Comparison of ENCODE assay signal across 24 mouse cellular contexts in the genomic region with DNA sequence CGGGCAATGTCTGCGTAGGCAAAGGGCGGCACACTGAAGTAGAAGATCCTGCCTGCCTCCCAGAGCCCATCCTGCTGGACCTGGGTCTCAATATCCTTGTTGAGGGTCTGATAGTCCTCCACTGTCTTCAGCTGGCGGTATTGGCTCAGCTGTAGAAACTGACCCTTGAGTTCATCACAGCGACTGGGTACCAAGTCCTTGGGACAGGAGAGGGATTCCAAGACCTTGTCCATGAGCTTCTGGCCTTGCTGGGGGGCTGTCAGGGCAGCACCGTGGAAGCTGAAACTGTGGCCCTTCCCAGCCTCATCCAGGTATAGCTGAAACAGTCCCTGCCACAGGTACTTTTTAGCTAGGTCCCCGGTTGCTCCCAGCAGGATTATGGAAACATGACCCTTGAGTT. TPM values are rescaled to one million over a fixed set of nuclear protein-coding genes. Genes with fewer than 3 reads are reported as not detected.
DNase-seq lines count a peak whose midpoint lies in the region; ATAC-seq and TF ChIP-seq lines count a peak whose summit lies in the region.
"Had no signal": no experiment of that assay in that cellular context is flagged by ENCODE, and none has a peak within 500 bp of the region (broad histone marks: within the 10 kb centered on the region; RNA-seq: fewer than 3 reads in every experiment).

No protein-coding gene starts in this region.

- no peaks in the 10 kb centered on the region for H3K27me3 ChIP-seq in heart, adult 2 months (ENCODE audit: control insufficient read depth, insufficient read depth, low read length)
- no peaks in the 10 kb centered on the region for H3K27me3 ChIP-seq in kidney, postnatal 0 days (ENCODE audit: insufficient read depth, low read length)
- H3K27me3 ChIP-seq in kidney, embryonic 14.5 days (ENCODE audit: control insufficient read depth, insufficient read depth, low read length) = no peaks in the 10 kb centered on the region
- H3K27me3 ChIP-seq: embryonic facial prominence, embryonic 13.5 days; heart, embryonic 12.5 days; hindbrain, embryonic 15.5 days; limb, embryonic 15.5 days; neural tube, embryonic 13.5 days; stomach, embryonic 15.5 days had no signal

- H3K4me1 ChIP-seq in heart, adult 2 months (ENCODE audit: control insufficient read depth, insufficient read depth, low read length) = peaks cover 21% of the 10 kb centered on the region
- peaks cover 37% of the 10 kb centered on the region for H3K4me1 ChIP-seq in kidney, postnatal 0 days (replicated peaks; ENCODE audit: insufficient read depth, low read length)
- peaks cover 38% of the 10 kb centered on the region for H3K4me1 ChIP-seq in kidney, embryonic 14.5 days (ENCODE audit: control insufficient read depth, insufficient read depth, low read length)
- H3K4me1 ChIP-seq in brown adipose tissue, adult 24 weeks (ENCODE audit: control insufficient read depth, insufficient read depth, insufficient read length, low read length) = peaks cover 23% of the 10 kb centered on the region

- 93% methylated on average over 7 of the region's 7 CpGs for WGBS in heart, adult 2 months
- WGBS in kidney, postnatal 0 days = 82% methylated on average over 7 of the region's 7 CpGs
- WGBS in kidney, embryonic 14.5 days = 87% methylated on average over 7 of the region's 7 CpGs

- no peak for TF ChIP-seq POLR2A in heart, adult 2 months (IDR thresholded peaks at IDR 0.05; ENCODE audit: insufficient read depth, low read depth, low read length)

- no peak for TF ChIP-seq EP300 in heart, adult 2 months (IDR thresholded peaks at IDR 0.05; ENCODE audit: insufficient read depth, low read depth, low read length)

- peak; percentile 24 for DNase-seq in cerebellum, adult 11-12 months
- no peak for DNase-seq in cerebellum, adult 9-10 months
- DNase-seq in heart, adult 2 months = peak in 1 of 2 experiments; percentile 6
- DNase-seq in heart, postnatal 10 days = no peak
- no peak for DNase-seq in kidney, postnatal 0 days (ENCODE audit: low spot score)
- no peak for DNase-seq in right cerebral cortex, postnatal 10 days (ENCODE audit: low spot score in 2 of 2)
- DNase-seq: embryo, embryonic 11 days; left cerebral cortex, postnatal 4 days; right cerebral cortex, postnatal 4 days; thymus, adult 18-20 months; thymus, postnatal 36 days had no signal

- no peak overlapping the region for H3K9ac ChIP-seq in heart, adult 2 months (ENCODE audit: low read depth, low read length)
- no peak overlapping the region for H3K9ac ChIP-seq in kidney, postnatal 0 days (ENCODE audit: low read depth, low read length)
- no peak overlapping the region for H3K9ac ChIP-seq in kidney, embryonic 14.5 days (ENCODE audit: low read depth, low read length)
- H3K9ac ChIP-seq: embryonic facial prominence, embryonic 13.5 days; forebrain, embryonic 13.5 days; heart, embryonic 12.5 days; hindbrain, embryonic 15.5 days; limb, embryonic 15.5 days; neural tube, embryonic 13.5 days; stomach, embryonic 15.5 days had no signal

- no peaks in the 10 kb centered on the region for H3K9me3 ChIP-seq in kidney, postnatal 0 days (replicated peaks; ENCODE audit: low read length)
- no peaks in the 10 kb centered on the region for H3K9me3 ChIP-seq in kidney, embryonic 14.5 days (ENCODE audit: control insufficient read depth, low read length)
- H3K9me3 ChIP-seq: embryonic facial prominence, embryonic 13.5 days; forebrain, embryonic 13.5 days; heart, embryonic 12.5 days; hindbrain, embryonic 15.5 days; limb, embryonic 15.5 days; midbrain, embryonic 10.5 days; neural tube, embryonic 13.5 days; stomach, embryonic 15.5 days had no signal

- intact Hi-C loops in heart, adult 2 months (cut with DNase I) = no loop called here
- intact Hi-C loops in heart, postnatal 10 days (cut with DNase I) = no loop called here

- peak overlapping the region; percentile 26 for H3K27ac ChIP-seq in heart, adult 2 months
- 0 out of 2 replicates have a peak overlapping the region, but pooled peaks have one; percentile 5 for H3K27ac ChIP-seq in kidney, postnatal 0 days
- no peak overlapping the region for H3K27ac ChIP-seq in kidney, embryonic 14.5 days (ENCODE audit: low read depth, low read length)
- 0 out of 2 replicates have a peak overlapping the region, but pooled peaks have one; percentile 16 for H3K27ac ChIP-seq in brown adipose tissue, adult 24 weeks (replicated peaks; ENCODE audit: low read depth, low read length)
- H3K27ac ChIP-seq: embryonic facial prominence, embryonic 13.5 days; forebrain, embryonic 13.5 days; hindbrain, embryonic 15.5 days; limb, embryonic 15.5 days; midbrain, embryonic 10.5 days; neural tube, embryonic 13.5 days; stomach, embryonic 15.5 days had no signal

- no peak for TF ChIP-seq CTCF in heart, adult 2 months (IDR thresholded peaks at IDR 0.05)
- TF ChIP-seq CTCF in kidney, postnatal 0 days (IDR thresholded peaks at IDR 0.05; ENCODE audit: low read depth) = no peak

- H3K4me3 ChIP-seq in heart, adult 2 months = no peak overlapping the region
- H3K4me3 ChIP-seq in kidney, postnatal 0 days (replicated peaks; ENCODE audit: low read depth, low read length) = no peak overlapping the region
- no peak overlapping the region for H3K4me3 ChIP-seq in kidney, embryonic 14.5 days (ENCODE audit: low read length)
- no peak overlapping the region for H3K4me3 ChIP-seq in brown adipose tissue, adult 24 weeks (ENCODE audit: insufficient read depth, low read depth, low read length)
- H3K4me3 ChIP-seq: embryonic facial prominence, embryonic 13.5 days; forebrain, embryonic 13.5 days; heart, embryonic 12.5 days; hindbrain, embryonic 15.5 days; limb, embryonic 15.5 days; midbrain, embryonic 10.5 days; myocyte; neural tube, embryonic 13.5 days; stomach, embryonic 15.5 days had no signal

- H3K4me2 ChIP-seq in kidney, postnatal 0 days (ENCODE audit: low read length) = no peak overlapping the region
- H3K4me2 ChIP-seq in kidney, embryonic 14.5 days (replicated peaks; ENCODE audit: low read depth, low read length) = no peak overlapping the region
- H3K4me2 ChIP-seq: embryonic facial prominence, embryonic 13.5 days; forebrain, embryonic 13.5 days; heart, embryonic 12.5 days; hindbrain, embryonic 15.5 days; limb, embryonic 15.5 days; neural tube, embryonic 13.5 days; stomach, embryonic 15.5 days had no signal

- H3K79me2 ChIP-seq in heart, adult 2 months (replicated peaks; ENCODE audit: control insufficient read depth, insufficient read depth, low read length) = no peaks in the 10 kb centered on the region

- no peaks in the 10 kb centered on the region; the same call in 1 of the 2 replicates for H3K36me3 ChIP-seq in heart, adult 2 months (ENCODE audit: control insufficient read depth, insufficient read depth, low read length)
- peaks cover 10% of the 10 kb centered on the region; the same call in 1 of the 2 replicates for H3K36me3 ChIP-seq in kidney, postnatal 0 days (ENCODE audit: insufficient read depth, low read length)
- no peaks in the 10 kb centered on the region for H3K36me3 ChIP-seq in kidney, embryonic 14.5 days (ENCODE audit: control insufficient read depth, insufficient read depth, low read length)
- H3K36me3 ChIP-seq: embryonic facial prominence, embryonic 13.5 days; heart, embryonic 12.5 days; hindbrain, embryonic 15.5 days; midbrain, embryonic 10.5 days; neural tube, embryonic 13.5 days; stomach, embryonic 15.5 days had no signal

- ATAC-seq in kidney, postnatal 0 days (replicated peaks; ENCODE audit: low FRiP score, low read depth) = no peak
- ATAC-seq in kidney, embryonic 14.5 days (ENCODE audit: low FRiP score, low TSS enrichment) = no peak
- ATAC-seq: CD4-positive, CD25-positive, alpha-beta regulatory T cell, adult 4 months; forebrain, embryonic 13.5 days; midbrain, embryonic 16.5 days had no signal

RNA-seq across cellular contexts. Expression of a gene that starts 12.9 kb away (rescaled TPM):
- 10 to 100 TPM; 39.0 to 44.2 TPM for total RNA-seq in heart, adult 2 months (2021)
- polyA plus RNA-seq in heart, adult 2 months (2012; rRNA removed) = 27.4 and 29.5 TPM in 2 replicates
- total RNA-seq in heart, postnatal 10 days (2021) = 10 to 100 TPM; 41.9 to 45.6 TPM
- 27.2 and 27.8 TPM in 2 replicates for polyA plus RNA-seq in kidney, postnatal 0 days (2015; fragmentation: Nextera tagmentation; extraction: Ambion mirVana)
- polyA plus RNA-seq in kidney, embryonic 14.5 days (2014; fragmentation: Nextera tagmentation; extraction: Ambion mirVana) = 6.8 and 10.7 TPM in 2 replicates
- 66.4 and 85.8 TPM in 2 replicates for polyA plus RNA-seq in brown adipose tissue, adult 24 weeks (2012; ENCODE audit: insufficient read depth, insufficient read length, missing spikeins)

RNA-seq across cellular contexts. Expression of a gene that starts 41.1 kb away (rescaled TPM):
- total RNA-seq in heart, adult 2 months (2021) = 10 to 100 TPM; 28.3 to 35.3 TPM
- 32.2 and 38.7 TPM in 2 replicates for polyA plus RNA-seq in heart, adult 2 months (2012; rRNA removed)
- 10 to 100 TPM; 34.3 to 56.2 TPM for total RNA-seq in heart, postnatal 10 days (2021)
- polyA plus RNA-seq in kidney, postnatal 0 days (2015; fragmentation: Nextera tagmentation; extraction: Ambion mirVana) = 10.7 and 11.6 TPM in 2 replicates
- polyA plus RNA-seq in kidney, embryonic 14.5 days (2014; fragmentation: Nextera tagmentation; extraction: Ambion mirVana) = 8.0 and 9.6 TPM in 2 replicates
- 24.3 and 32.5 TPM in 2 replicates for polyA plus RNA-seq in brown adipose tissue, adult 24 weeks (2012; ENCODE audit: insufficient read depth, insufficient read length, missing spikeins)
